Mouse (Mus musculus) liver, adult 2 months (tissue): Measurements from ENCODE around the gene Bco1.

Experiments
- CTCF ChIP-seq: fragments of 200-500 bp; IDR thresholded peaks from 2 replicates; pipeline ENCODE4 v1.5.1; 2011; ENCODE audit warnings: low read depth, low read length, control low read depth
- POLR2A ChIP-seq: fragments of 200-500 bp; IDR thresholded peaks from 2 replicates; pipeline ENCODE4 v1.6.1; 2011; ENCODE audit warnings: low read length, control low read depth; ENCODE audit not compliant: insufficient read depth; ENCODE audit errors: extremely low read depth

DNA sequence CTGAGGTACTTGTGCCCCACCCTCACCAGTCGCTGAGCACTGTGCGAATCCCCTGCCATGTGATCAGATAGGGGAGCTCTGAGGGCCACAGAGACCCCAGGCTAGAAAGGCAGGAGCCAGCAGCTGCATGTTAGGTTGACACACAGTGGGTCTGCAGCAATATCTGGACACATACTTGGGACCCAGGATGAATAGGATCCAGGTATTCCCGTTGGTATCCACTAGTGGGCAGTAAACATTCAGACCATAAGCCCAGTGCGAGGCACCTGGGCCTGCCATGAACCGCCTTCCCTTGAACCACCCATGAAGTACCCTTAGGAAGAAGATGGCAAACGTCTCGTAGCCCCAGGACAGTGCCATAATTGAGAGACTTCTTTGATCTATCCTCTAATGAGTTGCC, 46.2 kb upstream of the Bco1 start:
- no peak for TF ChIP-seq CTCF
- TF ChIP-seq POLR2A = no peak
